Mouse (Mus musculus): ENCODE results near the gene Sf1. TPM values are rescaled to one million over a fixed set of nuclear protein-coding genes. Genes with fewer than 3 reads are reported as not detected.

Gene Sf1
- polyA plus RNA-seq, 1 experiment from 2014 or later = 91.7 TPM

- H3K4me3 ChIP-seq (ENCODE audit: low read depth, low read length) = no peak overlapping the region
Measured at GRCm38 (mm10) chr19:6377327-6378040, 14.0 kb downstream of the Sf1 start.

GRCm38 (mm10) chr19:6380411-6381166, 17.1 kb downstream of the Sf1 start:
- H3K27ac ChIP-seq (ENCODE audit: low read depth, low read length) = no peak overlapping the region; the same call in 1 of the 2 replicates
- H3K27me3 ChIP-seq (ENCODE audit: control insufficient read depth, insufficient read depth, low read length) = no peaks in the 10 kb centered on the region
- 93% methylated on average over 9 of the region's 9 CpGs for WGBS
- H3K4me2 ChIP-seq (ENCODE audit: low read depth, low read length) = no peak overlapping the region
- H3K4me3 ChIP-seq (ENCODE audit: low read depth, low read length) = no peak overlapping the region
- H3K36me3 ChIP-seq (ENCODE audit: control insufficient read depth, insufficient read depth, low read length) = peaks cover 22% of the 10 kb centered on the region
- H3K9me3 ChIP-seq (ENCODE audit: control insufficient read depth, low read length) = no peaks in the 10 kb centered on the region
- no peak overlapping the region for H3K9ac ChIP-seq (replicated peaks; ENCODE audit: low read depth, low read length)
- ATAC-seq (ENCODE audit: low read depth) = no peak
- H3K4me1 ChIP-seq (ENCODE audit: control insufficient read depth, insufficient read depth, low read length) = 0 out of 2 replicates have a peak, but pooled peaks cover 3% of the 10 kb centered on the region

More at GRCm38 (mm10) chr19:6377327-6378040, 14.0 kb downstream of the Sf1 start:
- H3K4me2 ChIP-seq (ENCODE audit: low read depth, low read length) = no peak overlapping the region
- H3K36me3 ChIP-seq (ENCODE audit: control insufficient read depth, insufficient read depth, low read length) = peaks cover 52% of the 10 kb centered on the region
- no peaks in the 10 kb centered on the region for H3K9me3 ChIP-seq (ENCODE audit: control insufficient read depth, low read length)
- no peaks in the 10 kb centered on the region for H3K4me1 ChIP-seq (ENCODE audit: control insufficient read depth, insufficient read depth, low read length)
- 0 out of 2 replicates have a peak overlapping the region, but pooled peaks have one; percentile 18 for H3K27ac ChIP-seq (ENCODE audit: low read depth, low read length)
- WGBS = 32% methylated on average over 11 of the region's 11 CpGs
- peak; percentile 42; the same call in 1 of the 2 replicates for ATAC-seq (ENCODE audit: low read depth)
- no peaks in the 10 kb centered on the region for H3K27me3 ChIP-seq (ENCODE audit: control insufficient read depth, insufficient read depth, low read length)
- no peak overlapping the region for H3K9ac ChIP-seq (replicated peaks; ENCODE audit: low read depth, low read length)

GRCm38 (mm10) chr19:6381238-6381637, 17.7 kb downstream of the Sf1 start:
- H3K4me2 ChIP-seq (ENCODE audit: low read depth, low read length) = no peak overlapping the region

GRCm38 (mm10) chr19:6382323-6382924, 18.9 kb downstream of the Sf1 start:
- Histone ChIP-seq H3K36me3 (ENCODE audit: control insufficient read depth, insufficient read depth, low read length) (peaks cover 4% of the 10 kb centered on the region; the same call in 1 of the 2 replicates), H3K27me3 (ENCODE audit: control insufficient read depth, insufficient read depth, low read length) (no peaks in the 10 kb centered on the region), H3K4me1 (ENCODE audit: control insufficient read depth, insufficient read depth, low read length) (0 out of 2 replicates have a peak, but pooled peaks cover 3% of the 10 kb centered on the region), H3K9ac (replicated peaks; ENCODE audit: low read depth, low read length) (0 out of 2 replicates have a peak overlapping the region, but pooled peaks have one; percentile 11), H3K27ac (ENCODE audit: low read depth, low read length) (no peak overlapping the region), H3K9me3 (ENCODE audit: control insufficient read depth, low read length) (no peaks in the 10 kb centered on the region), H3K4me2 (ENCODE audit: low read depth, low read length) (no peak overlapping the region), H3K4me3 (ENCODE audit: low read depth, low read length) (no peak overlapping the region)
- 79% methylated on average over 4 of the region's 4 CpGs for WGBS
- ATAC-seq (ENCODE audit: low read depth) = no peak

More at GRCm38 (mm10) chr19:6381238-6381637, 17.7 kb downstream of the Sf1 start:
- H3K4me3 ChIP-seq (ENCODE audit: low read depth, low read length) = no peak overlapping the region
- 0 out of 2 replicates have a peak, but pooled peaks cover 3% of the 10 kb centered on the region for H3K4me1 ChIP-seq (ENCODE audit: control insufficient read depth, insufficient read depth, low read length)
- H3K27me3 ChIP-seq (ENCODE audit: control insufficient read depth, insufficient read depth, low read length) = no peaks in the 10 kb centered on the region
- H3K9me3 ChIP-seq (ENCODE audit: control insufficient read depth, low read length) = no peaks in the 10 kb centered on the region
- no peak overlapping the region for H3K27ac ChIP-seq (ENCODE audit: low read depth, low read length)
- H3K9ac ChIP-seq (replicated peaks; ENCODE audit: low read depth, low read length) = no peak overlapping the region
- no peak for ATAC-seq (ENCODE audit: low read depth)
- H3K36me3 ChIP-seq (ENCODE audit: control insufficient read depth, insufficient read depth, low read length) = peaks cover 15% of the 10 kb centered on the region
- WGBS = 95% methylated on average over 5 of the region's 5 CpGs

DNA sequence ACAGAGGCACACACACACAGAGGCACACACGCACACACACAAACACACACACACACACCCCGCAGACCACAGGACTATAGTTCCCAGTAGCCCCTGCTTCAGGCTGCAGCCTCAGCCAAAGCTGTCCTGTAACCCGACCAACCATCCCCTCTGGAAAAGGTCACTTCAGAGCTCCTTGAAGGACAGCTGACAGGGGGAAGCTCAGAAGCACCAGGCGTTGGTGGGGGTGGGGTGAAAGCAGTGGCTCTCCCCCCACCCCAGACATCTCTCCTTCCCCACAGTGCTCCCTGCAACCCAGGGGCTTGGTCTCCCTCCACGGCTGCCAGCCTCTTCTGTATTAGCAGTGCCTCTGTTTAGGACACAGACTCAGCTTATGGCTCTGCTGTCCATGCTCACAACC, 20.0 kb downstream of the Sf1 start:
- no peak overlapping the region for H3K9ac ChIP-seq (replicated peaks; ENCODE audit: low read depth, low read length)
- no peaks in the 10 kb centered on the region for H3K27me3 ChIP-seq (ENCODE audit: control insufficient read depth, insufficient read depth, low read length)
- no peak overlapping the region for H3K27ac ChIP-seq (ENCODE audit: low read depth, low read length)

DNA sequence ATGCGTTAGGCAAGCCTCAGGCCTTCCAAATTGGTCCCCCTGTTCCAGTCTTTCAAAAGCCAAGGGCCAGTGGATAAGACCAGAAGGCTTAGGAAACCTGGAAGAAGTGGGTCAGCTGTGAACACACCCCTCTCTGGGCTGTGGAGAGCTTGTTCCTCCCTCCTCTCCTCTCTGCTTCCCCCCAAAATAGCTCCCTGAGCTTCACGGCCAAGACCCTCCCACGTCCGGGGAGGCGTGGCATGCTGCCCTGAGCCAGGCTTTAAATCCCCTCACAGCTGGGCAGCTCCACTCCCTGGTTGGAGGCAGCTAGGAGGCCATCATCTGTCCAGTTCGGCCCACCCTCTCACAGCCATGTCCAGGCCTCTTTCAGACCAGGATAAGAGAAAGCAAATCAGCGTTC, 20.6 kb downstream of the Sf1 start, which contains the start of gene Pygm:
TSS of gene Pygm (plus strand) at position 272 of the 400 bp plus-strand sequence.
- ATAC-seq (ENCODE audit: low read depth) = no peak
- WGBS = 17% methylated on average over 7 of the region's 7 CpGs
- Histone ChIP-seq H3K4me2 (ENCODE audit: low read depth, low read length) (no peak within 1 kb of the TSS), H3K4me1 (ENCODE audit: control insufficient read depth, insufficient read depth, low read length) (0 out of 2 replicates have a peak, but pooled peaks cover 3% of the 10 kb centered on the region), H3K36me3 (ENCODE audit: control insufficient read depth, insufficient read depth, low read length) (no peaks in the 10 kb centered on the region), H3K27ac (ENCODE audit: low read depth, low read length) (no peak within 1 kb of the TSS), H3K9me3 (ENCODE audit: control insufficient read depth, low read length) (no peaks in the 10 kb centered on the region), H3K9ac (replicated peaks; ENCODE audit: low read depth, low read length) (no peak within 1 kb of the TSS), H3K4me3 (ENCODE audit: low read depth, low read length) (no peak within 1 kb of the TSS), H3K27me3 (ENCODE audit: control insufficient read depth, insufficient read depth, low read length) (no peaks in the 10 kb centered on the region)

More for the DNA sequence above, 20.0 kb downstream of the Sf1 start:
- no peak for ATAC-seq (ENCODE audit: low read depth)
- no peaks in the 10 kb centered on the region for H3K9me3 ChIP-seq (ENCODE audit: control insufficient read depth, low read length)
- 0 out of 2 replicates have a peak, but pooled peaks cover 3% of the 10 kb centered on the region for H3K4me1 ChIP-seq (ENCODE audit: control insufficient read depth, insufficient read depth, low read length)
- 48% methylated on average over 5 of the region's 5 CpGs for WGBS
- H3K36me3 ChIP-seq (ENCODE audit: control insufficient read depth, insufficient read depth, low read length) = no peaks in the 10 kb centered on the region
- H3K4me2 ChIP-seq (ENCODE audit: low read depth, low read length) = no peak overlapping the region
- no peak overlapping the region for H3K4me3 ChIP-seq (ENCODE audit: low read depth, low read length)

DNA sequence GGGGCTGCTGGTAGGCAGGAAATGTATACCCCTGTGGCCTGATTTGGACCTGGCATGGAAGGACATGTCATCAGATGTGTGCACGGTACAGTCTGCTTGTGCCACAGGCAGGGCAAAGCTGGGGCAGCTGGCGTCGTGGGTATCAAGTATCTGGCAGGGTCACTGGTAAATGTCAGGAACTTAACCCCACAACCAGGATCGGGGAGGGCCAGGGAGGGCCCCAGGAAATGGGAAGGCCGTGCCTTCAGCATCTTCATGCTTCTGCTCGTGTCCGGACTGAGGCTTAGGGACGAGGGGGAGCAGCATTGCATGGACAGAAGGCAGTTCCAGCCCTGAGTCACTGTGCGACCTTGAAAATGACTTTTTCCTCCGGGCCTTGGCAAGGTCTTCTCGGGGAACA, 21.5 kb downstream of the Sf1 start:
- Histone ChIP-seq H3K9me3 (ENCODE audit: control insufficient read depth, low read length) (no peaks in the 10 kb centered on the region), H3K9ac (replicated peaks; ENCODE audit: low read depth, low read length) (no peak overlapping the region), H3K27ac (ENCODE audit: low read depth, low read length) (no peak overlapping the region), H3K4me1 (ENCODE audit: control insufficient read depth, insufficient read depth, low read length) (0 out of 2 replicates have a peak, but pooled peaks cover 3% of the 10 kb centered on the region), H3K36me3 (ENCODE audit: control insufficient read depth, insufficient read depth, low read length) (no peaks in the 10 kb centered on the region), H3K27me3 (ENCODE audit: control insufficient read depth, insufficient read depth, low read length) (no peaks in the 10 kb centered on the region), H3K4me3 (ENCODE audit: low read depth, low read length) (no peak overlapping the region), H3K4me2 (ENCODE audit: low read depth, low read length) (no peak overlapping the region)
- ATAC-seq (ENCODE audit: low read depth) = no peak
- WGBS = 88% methylated on average over 11 of the region's 11 CpGs

GRCm38 (mm10) chr19:6385419-6385818, 21.9 kb downstream of the Sf1 start:
- Histone ChIP-seq H3K4me3 (ENCODE audit: low read depth, low read length) (no peak overlapping the region), H3K4me1 (ENCODE audit: control insufficient read depth, insufficient read depth, low read length) (0 out of 2 replicates have a peak, but pooled peaks cover 3% of the 10 kb centered on the region), H3K9ac (replicated peaks; ENCODE audit: low read depth, low read length) (no peak overlapping the region), H3K9me3 (ENCODE audit: control insufficient read depth, low read length) (no peaks in the 10 kb centered on the region), H3K27me3 (ENCODE audit: control insufficient read depth, insufficient read depth, low read length) (no peaks in the 10 kb centered on the region), H3K27ac (ENCODE audit: low read depth, low read length) (no peak overlapping the region), H3K4me2 (ENCODE audit: low read depth, low read length) (no peak overlapping the region), H3K36me3 (ENCODE audit: control insufficient read depth, insufficient read depth, low read length) (no peaks in the 10 kb centered on the region)
- WGBS = 85% methylated on average over 5 of the region's 5 CpGs
- ATAC-seq (ENCODE audit: low read depth) = no peak

All from neural tube, embryonic 14.5 days (tissue).